Mouse (Mus musculus) olfactory bulb, adult 2 months (tissue): ENCODE measurements at regions not wholly inside any gene's neighbourhood (a gene's known extent, or its start where the extent isn't known, plus 50 kb on each side); places are given as distances from the start of the nearest gene placed in this dataset.

ENCODE experiments used
- CTCF ChIP-seq: fragments of 200-500 bp; IDR thresholded peaks from 2 replicates; pipeline ENCODE4 v1.5.1; 2012; ENCODE audit warnings: low read depth, mild to moderate bottlenecking, low read length, moderate library complexity; ENCODE audit not compliant: insufficient read depth
- POLR2A ChIP-seq: fragments of 200-500 bp; IDR thresholded peaks from 2 replicates; pipeline ENCODE4 v1.6.1; 2012; ENCODE audit warnings: mild to moderate bottlenecking, low read depth, low read length, moderate library complexity; ENCODE audit not compliant: insufficient read depth

GRCm38 (mm10) chr1:137587481-137588228 is 587.9 kb downstream of the Ptprc start:
- TF ChIP-seq POLR2A (no peak), CTCF (no peak)
